Mouse (Mus musculus): ENCODE measurements at regions not wholly inside any gene's neighbourhood (a gene's known extent, or its start where the extent isn't known, plus 50 kb on each side); places are given as distances from the start of the nearest gene placed in this dataset.

- DNase-seq (ENCODE audit: low spot score) (no peak), ATAC-seq (replicated peaks; ENCODE audit: low FRiP score) (no peak)
- no peak overlapping the region for H3K4me2 ChIP-seq (ENCODE audit: low read depth, low read length, severe bottlenecking)
- no peaks in the 10 kb centered on the region for H3K27me3 ChIP-seq (ENCODE audit: control insufficient read depth, insufficient read depth, low read length)
- no peaks in the 10 kb centered on the region for H3K36me3 ChIP-seq (ENCODE audit: control insufficient read depth, insufficient read depth, low read length)
- H3K4me3 ChIP-seq (ENCODE audit: low read depth, low read length) = no peak overlapping the region
- 74% methylated on average over 4 of the region's 4 CpGs for WGBS
- no peaks in the 10 kb centered on the region for H3K9me3 ChIP-seq (ENCODE audit: control insufficient read depth, low read length)
- H3K4me1 ChIP-seq (replicated peaks; ENCODE audit: control insufficient read depth, insufficient read depth, low read length) = no peaks in the 10 kb centered on the region
- H3K9ac ChIP-seq (ENCODE audit: low read length) = no peak overlapping the region
- H3K27ac ChIP-seq (ENCODE audit: low read depth, low read length) = no peak overlapping the region
These were observed 440.4 kb downstream of the Fgf9 start for GRCm38 (mm10) chr14:58510790-58511189.

DNA sequence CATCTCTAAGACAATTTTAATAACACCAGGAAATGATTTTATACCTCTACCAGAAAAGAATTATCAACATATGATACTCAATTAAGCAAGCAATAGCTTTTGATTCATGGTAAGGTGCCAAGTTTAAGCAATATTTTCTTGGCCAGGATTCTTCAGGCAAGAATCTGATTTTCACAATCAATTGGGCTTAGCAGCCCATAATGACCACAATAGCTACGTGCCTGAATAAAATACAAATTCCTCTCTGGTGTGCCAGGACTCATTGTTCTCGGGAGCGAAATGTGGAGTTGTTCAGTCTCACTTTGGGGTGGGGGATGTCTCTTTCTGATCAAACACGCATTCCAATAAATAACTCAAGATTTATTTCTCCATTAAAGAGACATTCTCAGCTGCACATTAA lies 438.8 kb downstream of the Fgf9 start:
- Histone ChIP-seq H3K4me2 (ENCODE audit: low read depth, low read length, severe bottlenecking) (no peak overlapping the region), H3K4me3 (ENCODE audit: low read depth, low read length) (no peak overlapping the region), H3K36me3 (ENCODE audit: control insufficient read depth, insufficient read depth, low read length) (no peaks in the 10 kb centered on the region), H3K27me3 (ENCODE audit: control insufficient read depth, insufficient read depth, low read length) (no peaks in the 10 kb centered on the region), H3K4me1 (replicated peaks; ENCODE audit: control insufficient read depth, insufficient read depth, low read length) (no peaks in the 10 kb centered on the region), H3K27ac (ENCODE audit: low read depth, low read length) (no peak overlapping the region), H3K9ac (ENCODE audit: low read length) (no peak overlapping the region), H3K9me3 (ENCODE audit: control insufficient read depth, low read length) (no peaks in the 10 kb centered on the region)
- WGBS = 79% methylated on average over 4 of the region's 4 CpGs
- DNase-seq (ENCODE audit: low spot score) (no peak), ATAC-seq (replicated peaks; ENCODE audit: low FRiP score) (no peak)

DNA sequence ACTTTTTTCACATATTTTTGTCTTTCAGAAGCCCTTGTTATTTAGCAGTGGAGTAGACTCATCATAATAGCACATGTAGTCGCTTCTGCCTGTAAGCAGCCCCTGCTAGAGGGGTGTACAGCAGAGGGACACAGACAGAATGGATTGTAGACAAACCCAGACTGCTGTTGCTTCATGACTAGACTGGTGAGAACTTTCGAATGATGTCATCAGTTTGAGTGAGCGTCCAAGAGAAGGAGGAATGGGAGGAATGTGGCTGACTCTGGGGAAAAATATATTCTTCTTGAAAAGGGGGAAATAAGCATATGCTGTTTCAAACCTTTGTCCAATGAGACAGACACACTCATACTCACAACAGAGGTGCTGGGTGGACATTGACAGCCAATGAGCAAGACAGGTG lies 436.1 kb downstream of the Fgf9 start:
- no peak for DNase-seq (ENCODE audit: low spot score)
- no peak overlapping the region for H3K4me3 ChIP-seq (ENCODE audit: low read depth, low read length)
- 85% methylated on average over 3 of the region's 3 CpGs for WGBS
- H3K27ac ChIP-seq (ENCODE audit: low read depth, low read length) = no peak overlapping the region
- no peaks in the 10 kb centered on the region for H3K9me3 ChIP-seq (ENCODE audit: control insufficient read depth, low read length)
- H3K9ac ChIP-seq (ENCODE audit: low read length) = no peak overlapping the region
- H3K4me2 ChIP-seq (ENCODE audit: low read depth, low read length, severe bottlenecking) = no peak overlapping the region
- ATAC-seq (replicated peaks; ENCODE audit: low FRiP score) = no peak
- H3K36me3 ChIP-seq (ENCODE audit: control insufficient read depth, insufficient read depth, low read length) = no peaks in the 10 kb centered on the region
- no peaks in the 10 kb centered on the region for H3K27me3 ChIP-seq (ENCODE audit: control insufficient read depth, insufficient read depth, low read length)
- H3K4me1 ChIP-seq (replicated peaks; ENCODE audit: control insufficient read depth, insufficient read depth, low read length) = no peaks in the 10 kb centered on the region

GRCm38 (mm10) chr14:58505841-58506240 lies 435.5 kb downstream of the Fgf9 start:
- no peaks in the 10 kb centered on the region; the same call in 1 of the 2 replicates for H3K9me3 ChIP-seq (ENCODE audit: control insufficient read depth, low read length)
- ATAC-seq (replicated peaks; ENCODE audit: low FRiP score) (no peak), DNase-seq (ENCODE audit: low spot score) (no peak)
- no peak overlapping the region for H3K4me3 ChIP-seq (ENCODE audit: low read depth, low read length)
- H3K27me3 ChIP-seq (ENCODE audit: control insufficient read depth, insufficient read depth, low read length) = no peaks in the 10 kb centered on the region
- no peak overlapping the region for H3K9ac ChIP-seq (ENCODE audit: low read length)
- no peak overlapping the region for H3K4me2 ChIP-seq (ENCODE audit: low read depth, low read length, severe bottlenecking)
- H3K27ac ChIP-seq (ENCODE audit: low read depth, low read length) = no peak overlapping the region
- no peaks in the 10 kb centered on the region for H3K36me3 ChIP-seq (ENCODE audit: control insufficient read depth, insufficient read depth, low read length)
- H3K4me1 ChIP-seq (replicated peaks; ENCODE audit: control insufficient read depth, insufficient read depth, low read length) = no peaks in the 10 kb centered on the region

- Histone ChIP-seq H3K4me3 (ENCODE audit: low read depth, low read length) (no peak overlapping the region), H3K27ac (ENCODE audit: low read depth, low read length) (no peak overlapping the region), H3K4me1 (replicated peaks; ENCODE audit: control insufficient read depth, insufficient read depth, low read length) (peaks cover 5% of the 10 kb centered on the region; the same call in 1 of the 2 replicates), H3K27me3 (ENCODE audit: control insufficient read depth, insufficient read depth, low read length) (no peaks in the 10 kb centered on the region), H3K36me3 (ENCODE audit: control insufficient read depth, insufficient read depth, low read length) (no peaks in the 10 kb centered on the region), H3K9ac (ENCODE audit: low read length) (no peak overlapping the region), H3K4me2 (ENCODE audit: low read depth, low read length, severe bottlenecking) (no peak overlapping the region), H3K9me3 (ENCODE audit: control insufficient read depth, low read length) (no peaks in the 10 kb centered on the region; the same call in 1 of the 2 replicates)
- DNase-seq (ENCODE audit: low spot score) (no peak), ATAC-seq (replicated peaks; ENCODE audit: low FRiP score) (no peak)
- 95% methylated on average over 8 of the region's 8 CpGs for WGBS
These were observed 432.5 kb downstream of the Fgf9 start for GRCm38 (mm10) chr14:58502890-58503289.

GRCm38 (mm10) chr14:58500014-58500413 lies 429.7 kb downstream of the Fgf9 start:
- Histone ChIP-seq H3K4me2 (ENCODE audit: low read depth, low read length, severe bottlenecking) (peak overlapping the region; percentile 0; the same call in 1 of the 2 replicates), H3K4me1 (replicated peaks; ENCODE audit: control insufficient read depth, insufficient read depth, low read length) (peaks cover 5% of the 10 kb centered on the region; the same call in 1 of the 2 replicates), H3K4me3 (ENCODE audit: low read depth, low read length) (no peak overlapping the region), H3K9ac (ENCODE audit: low read length) (no peak overlapping the region), H3K27ac (ENCODE audit: low read depth, low read length) (0 out of 2 replicates have a peak overlapping the region, but pooled peaks have one; percentile 18), H3K9me3 (ENCODE audit: control insufficient read depth, low read length) (no peaks in the 10 kb centered on the region; the same call in 1 of the 2 replicates), H3K36me3 (ENCODE audit: control insufficient read depth, insufficient read depth, low read length) (no peaks in the 10 kb centered on the region), H3K27me3 (ENCODE audit: control insufficient read depth, insufficient read depth, low read length) (no peaks in the 10 kb centered on the region)
- ATAC-seq (replicated peaks; ENCODE audit: low FRiP score) (peak; percentile 64), DNase-seq (ENCODE audit: low spot score) (no peak)
- WGBS = 2% methylated on average over 2 of the region's 2 CpGs

GRCm38 (mm10) chr14:58499501-58499900 lies 429.2 kb downstream of the Fgf9 start:
- Histone ChIP-seq H3K4me1 (replicated peaks; ENCODE audit: control insufficient read depth, insufficient read depth, low read length) (peaks cover 5% of the 10 kb centered on the region; the same call in 1 of the 2 replicates), H3K36me3 (ENCODE audit: control insufficient read depth, insufficient read depth, low read length) (no peaks in the 10 kb centered on the region), H3K4me2 (ENCODE audit: low read depth, low read length, severe bottlenecking) (peak overlapping the region; percentile 0; the same call in 1 of the 2 replicates), H3K27ac (ENCODE audit: low read depth, low read length) (no peak overlapping the region), H3K4me3 (ENCODE audit: low read depth, low read length) (no peak overlapping the region), H3K9ac (ENCODE audit: low read length) (no peak overlapping the region), H3K27me3 (ENCODE audit: control insufficient read depth, insufficient read depth, low read length) (no peaks in the 10 kb centered on the region), H3K9me3 (ENCODE audit: control insufficient read depth, low read length) (no peaks in the 10 kb centered on the region; the same call in 1 of the 2 replicates)
- ATAC-seq (replicated peaks; ENCODE audit: low FRiP score) (no peak), DNase-seq (ENCODE audit: low spot score) (no peak)
- 12% methylated on average over 6 of the region's 6 CpGs for WGBS

DNA sequence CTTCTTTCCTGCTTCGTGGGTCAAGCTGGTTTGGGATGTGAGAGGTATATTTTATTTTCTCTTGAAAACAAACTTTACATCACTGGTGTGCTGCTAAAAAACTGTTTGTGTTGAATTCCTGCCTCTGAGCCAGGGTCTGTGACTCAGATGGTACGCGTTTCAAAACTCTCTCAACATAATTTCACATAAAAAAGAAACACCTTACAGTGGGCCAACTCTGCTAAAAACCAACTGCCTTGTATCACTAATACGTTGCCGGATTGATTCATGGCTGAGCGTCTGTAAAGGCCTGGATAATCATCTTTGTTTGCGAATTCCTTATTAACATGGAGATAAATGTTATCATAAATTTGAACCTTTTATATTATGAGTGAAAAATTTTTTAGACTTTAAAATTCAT lies 428.7 kb downstream of the Fgf9 start:
- H3K4me2 ChIP-seq (ENCODE audit: low read depth, low read length, severe bottlenecking) = no peak overlapping the region
- WGBS = 86% methylated on average over 7 of the region's 7 CpGs
- peaks cover 5% of the 10 kb centered on the region; the same call in 1 of the 2 replicates for H3K4me1 ChIP-seq (replicated peaks; ENCODE audit: control insufficient read depth, insufficient read depth, low read length)
- H3K27me3 ChIP-seq (ENCODE audit: control insufficient read depth, insufficient read depth, low read length) = no peaks in the 10 kb centered on the region
- no peaks in the 10 kb centered on the region; the same call in 1 of the 2 replicates for H3K9me3 ChIP-seq (ENCODE audit: control insufficient read depth, low read length)
- no peak overlapping the region for H3K9ac ChIP-seq (ENCODE audit: low read length)
- DNase-seq (ENCODE audit: low spot score) (no peak), ATAC-seq (replicated peaks; ENCODE audit: low FRiP score) (no peak)
- H3K27ac ChIP-seq (ENCODE audit: low read depth, low read length) = no peak overlapping the region
- H3K4me3 ChIP-seq (ENCODE audit: low read depth, low read length) = no peak overlapping the region
- no peaks in the 10 kb centered on the region for H3K36me3 ChIP-seq (ENCODE audit: control insufficient read depth, insufficient read depth, low read length)

DNA sequence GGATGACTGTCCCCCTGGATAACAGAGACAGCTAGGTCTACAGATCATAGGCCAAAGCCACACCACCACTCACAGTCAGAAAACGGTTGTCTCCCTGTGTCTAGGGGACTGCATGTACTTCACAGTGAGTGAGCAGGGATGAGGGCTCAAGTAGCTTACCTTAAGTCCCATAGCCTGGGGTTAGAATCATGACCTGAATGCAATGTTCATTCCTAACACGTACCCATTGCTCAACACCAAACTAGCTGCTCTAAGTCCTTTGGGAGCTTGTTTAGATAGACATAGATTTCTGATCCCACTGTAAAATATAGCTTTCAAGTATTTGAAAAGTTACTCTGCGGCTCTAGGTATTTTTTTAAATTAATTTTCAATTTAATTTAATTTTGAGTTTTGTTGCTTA lies 426.6 kb downstream of the Fgf9 start:
- ATAC-seq (replicated peaks; ENCODE audit: low FRiP score) = no peak
- Histone ChIP-seq H3K9me3 (ENCODE audit: control insufficient read depth, low read length) (no peaks in the 10 kb centered on the region; the same call in 1 of the 2 replicates), H3K27ac (ENCODE audit: low read depth, low read length) (no peak overlapping the region), H3K4me2 (ENCODE audit: low read depth, low read length, severe bottlenecking) (no peak overlapping the region), H3K36me3 (ENCODE audit: control insufficient read depth, insufficient read depth, low read length) (no peaks in the 10 kb centered on the region), H3K4me3 (ENCODE audit: low read depth, low read length) (no peak overlapping the region), H3K4me1 (replicated peaks; ENCODE audit: control insufficient read depth, insufficient read depth, low read length) (peaks cover 5% of the 10 kb centered on the region; the same call in 1 of the 2 replicates), H3K27me3 (ENCODE audit: control insufficient read depth, insufficient read depth, low read length) (no peaks in the 10 kb centered on the region), H3K9ac (ENCODE audit: low read length) (no peak overlapping the region)
- no peak for DNase-seq (ENCODE audit: low spot score)
- WGBS = 95% methylated on average over 3 of the region's 3 CpGs

Measured in forebrain, embryonic 11.5 days (tissue).